Mouse (Mus musculus): Measurements from ENCODE around the gene Fam149b.

GRCm38 (mm10) chr14:20363230-20363629 is 15.3 kb downstream of the Fam149b start:
- TF ChIP-seq CTCF (IDR thresholded peaks at IDR 0.05; ENCODE audit: low read depth, low read length) = no peak
- TF ChIP-seq POLR2A (IDR thresholded peaks at IDR 0.05; ENCODE audit: borderline replicate concordance, low read depth, low read length) = no peak

Data from bone marrow macrophage, adult 2 months (primary cell).